Mouse (Mus musculus): Measurements from ENCODE around the gene Msh4. TPM values are rescaled to one million over a fixed set of nuclear protein-coding genes. Genes with fewer than 3 reads are reported as not detected.

Gene Msh4
- polyA plus RNA-seq, 1 experiment, result 0.04 TPM

DNA sequence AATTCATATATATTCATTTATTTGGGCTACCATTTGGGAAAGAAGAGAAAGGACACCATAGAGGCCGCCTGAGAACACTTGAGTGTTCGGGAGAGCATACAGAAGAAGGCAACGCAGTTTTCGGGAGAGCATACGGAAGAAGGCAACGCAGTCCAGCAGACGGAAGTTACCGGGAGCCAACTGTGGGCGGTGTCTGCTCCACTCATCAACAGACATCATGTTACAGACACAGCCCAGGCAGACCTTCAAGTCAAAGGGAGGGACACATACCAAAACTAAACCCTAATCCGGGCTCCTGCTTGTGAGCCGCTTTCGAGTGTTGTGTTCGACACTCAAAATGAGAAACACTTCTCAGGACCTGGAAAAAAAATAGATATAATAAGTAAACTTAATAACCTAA is 35.7 kb upstream of the Msh4 start:
- Histone ChIP-seq H3K4me3 (ENCODE audit: extremely low read depth, insufficient read depth, insufficient read length) (no peak overlapping the region), H3K27me3 (ENCODE audit: control insufficient read depth, insufficient read depth, low read length) (no peaks in the 10 kb centered on the region), H3K36me3 (ENCODE audit: control insufficient read depth, insufficient read depth, low read length) (peaks cover 19% of the 10 kb centered on the region), H3K27ac (ENCODE audit: insufficient read depth, low read length) (no peak overlapping the region), H3K4me1 (ENCODE audit: control insufficient read depth, insufficient read depth, insufficient read length) (no peaks in the 10 kb centered on the region)
- no peak for TF ChIP-seq CTCF (IDR thresholded peaks at IDR 0.05; ENCODE audit: extremely low read depth, insufficient read depth, insufficient read length, insufficient replicate concordance)
- no peak for TF ChIP-seq POLR2A (IDR thresholded peaks at IDR 0.05; ENCODE audit: low read depth, low read length)
- WGBS, result 97% methylated on average over 13 of the region's 13 CpGs
- no peak for DNase-seq (ENCODE audit: low read depth in 1 of 2, low spot score in 2 of 2)

DNA sequence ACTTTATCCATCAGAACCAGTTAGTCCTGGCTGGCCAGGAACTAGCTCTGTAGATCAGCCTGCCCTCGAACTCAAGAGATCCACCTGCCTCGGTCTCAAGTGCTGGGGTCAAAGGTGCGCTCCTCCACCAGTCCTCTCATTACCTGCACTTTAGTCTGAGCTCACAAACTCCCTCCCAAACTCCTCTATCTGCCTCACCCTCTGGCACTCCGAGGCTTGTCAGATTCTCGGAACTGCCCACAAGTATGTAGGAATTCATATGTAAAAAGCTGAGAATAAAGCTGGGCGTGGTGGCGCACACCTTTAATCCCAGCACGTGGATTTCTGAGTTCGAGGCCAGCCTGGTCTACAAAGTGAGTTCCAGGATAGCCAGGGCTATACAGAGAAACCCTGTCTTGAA is 34.5 kb upstream of the Msh4 start:
- 93% methylated on average over 9 of the region's 9 CpGs for WGBS
- no peak for TF ChIP-seq CTCF (IDR thresholded peaks at IDR 0.05; ENCODE audit: extremely low read depth, insufficient read depth, insufficient read length, insufficient replicate concordance)
- TF ChIP-seq POLR2A (IDR thresholded peaks at IDR 0.05; ENCODE audit: low read depth, low read length), result no peak
- no peak overlapping the region for H3K27ac ChIP-seq (ENCODE audit: insufficient read depth, low read length)
- H3K27me3 ChIP-seq (ENCODE audit: control insufficient read depth, insufficient read depth, low read length), result no peaks in the 10 kb centered on the region
- H3K4me3 ChIP-seq (ENCODE audit: extremely low read depth, insufficient read depth, insufficient read length), result no peak overlapping the region
- DNase-seq (ENCODE audit: low read depth in 1 of 2, low spot score in 2 of 2), result no peak
- H3K4me1 ChIP-seq (ENCODE audit: control insufficient read depth, insufficient read depth, insufficient read length), result no peaks in the 10 kb centered on the region
- peaks cover 24% of the 10 kb centered on the region for H3K36me3 ChIP-seq (ENCODE audit: control insufficient read depth, insufficient read depth, low read length)

DNA sequence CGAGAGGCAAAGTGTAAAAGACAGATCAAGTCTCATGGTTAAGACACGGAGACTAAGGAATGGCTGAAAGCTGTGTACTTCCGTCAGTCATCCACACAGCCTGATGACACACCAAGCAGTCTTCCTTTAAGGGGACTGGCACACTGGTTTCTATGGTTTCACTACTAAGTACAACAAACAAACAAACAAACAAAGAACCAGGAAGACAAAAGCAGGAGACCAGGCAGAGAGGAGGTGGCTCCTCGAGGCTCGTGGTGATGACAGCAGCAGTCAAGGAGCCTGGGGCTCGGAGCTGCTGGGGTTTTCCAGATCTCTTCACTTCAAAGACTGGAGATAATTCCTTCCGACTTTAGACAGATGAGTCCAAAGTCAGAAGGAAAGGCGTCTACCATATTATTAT is 34.1 kb upstream of the Msh4 start:
- WGBS, result 89% methylated on average over 8 of the region's 8 CpGs

DNA sequence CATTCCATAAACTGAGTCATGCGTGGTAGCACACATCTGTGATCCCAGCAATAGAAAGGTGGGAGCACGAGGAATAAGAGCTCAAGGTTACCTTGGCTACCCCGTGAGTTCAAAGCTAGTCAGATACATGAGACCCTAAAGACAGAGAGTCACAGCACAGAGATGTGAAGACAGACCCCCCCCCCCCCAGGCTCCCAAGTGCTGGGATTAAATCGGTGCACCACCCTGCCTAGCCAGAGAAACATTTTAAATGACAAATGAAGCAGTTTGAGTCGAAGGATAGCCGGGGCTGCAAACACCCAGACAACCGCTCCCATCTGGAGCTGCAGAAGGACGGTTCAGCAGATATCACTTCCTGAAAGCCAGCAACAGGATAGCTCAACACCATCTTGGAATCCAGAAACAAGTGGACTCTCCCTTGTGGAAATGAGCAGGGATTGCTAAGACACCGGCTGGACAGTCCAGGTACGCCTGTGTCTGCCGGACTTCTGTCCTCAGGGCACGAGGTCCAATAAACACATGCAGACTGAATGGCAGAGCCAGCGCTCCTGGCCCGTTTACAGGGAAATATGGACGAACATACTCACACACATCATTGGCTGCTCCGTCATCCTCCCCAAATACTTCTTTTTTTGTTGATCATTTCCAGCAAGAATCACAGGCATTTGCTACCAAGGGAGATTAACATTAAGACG is 31.3 kb upstream of the Msh4 start:
- H3K4me3 ChIP-seq (ENCODE audit: extremely low read depth, insufficient read depth, insufficient read length), result no peak overlapping the region
- DNase-seq (ENCODE audit: low read depth in 1 of 2, low spot score in 2 of 2), result no peak
- no peaks in the 10 kb centered on the region for H3K4me1 ChIP-seq (ENCODE audit: control insufficient read depth, insufficient read depth, insufficient read length)
- H3K27me3 ChIP-seq (ENCODE audit: control insufficient read depth, insufficient read depth, low read length), result no peaks in the 10 kb centered on the region
- H3K36me3 ChIP-seq (ENCODE audit: control insufficient read depth, insufficient read depth, low read length), result peaks cover 37% of the 10 kb centered on the region
- 95% methylated on average over 17 of the region's 17 CpGs for WGBS
- no peak overlapping the region for H3K27ac ChIP-seq (ENCODE audit: insufficient read depth, low read length)
- TF ChIP-seq POLR2A (IDR thresholded peaks at IDR 0.05; ENCODE audit: low read depth, low read length), result no peak
- no peak for TF ChIP-seq CTCF (IDR thresholded peaks at IDR 0.05; ENCODE audit: extremely low read depth, insufficient read depth, insufficient read length, insufficient replicate concordance)

More for the DNA sequence above, 34.1 kb upstream of the Msh4 start:
- Histone ChIP-seq H3K4me3 (ENCODE audit: extremely low read depth, insufficient read depth, insufficient read length) (no peak overlapping the region), H3K27me3 (ENCODE audit: control insufficient read depth, insufficient read depth, low read length) (no peaks in the 10 kb centered on the region), H3K36me3 (ENCODE audit: control insufficient read depth, insufficient read depth, low read length) (peaks cover 24% of the 10 kb centered on the region), H3K4me1 (ENCODE audit: control insufficient read depth, insufficient read depth, insufficient read length) (no peaks in the 10 kb centered on the region), H3K27ac (ENCODE audit: insufficient read depth, low read length) (no peak overlapping the region)
- DNase-seq (ENCODE audit: low read depth in 1 of 2, low spot score in 2 of 2), result no peak
- no peak for TF ChIP-seq CTCF (IDR thresholded peaks at IDR 0.05; ENCODE audit: extremely low read depth, insufficient read depth, insufficient read length, insufficient replicate concordance)
- TF ChIP-seq POLR2A (IDR thresholded peaks at IDR 0.05; ENCODE audit: low read depth, low read length), result no peak

DNA sequence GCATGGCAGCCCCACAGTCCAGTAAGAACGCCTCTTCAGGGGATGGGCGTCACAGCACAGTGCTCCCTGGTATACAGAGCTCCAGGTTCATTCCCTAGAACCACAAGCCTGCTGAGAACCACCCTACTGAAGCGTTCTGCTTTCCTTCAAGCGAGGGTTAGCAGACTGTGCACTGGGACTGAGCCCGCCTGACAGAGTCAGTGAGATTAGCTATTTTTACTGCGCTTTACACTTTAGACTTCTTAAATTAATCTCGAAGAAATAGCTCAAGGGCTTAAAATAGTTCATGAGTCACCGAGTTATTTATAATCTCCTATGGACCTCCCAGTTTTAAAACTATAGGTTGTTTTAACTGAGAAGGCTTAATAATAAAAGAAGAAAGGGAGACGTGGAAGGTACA is 29.9 kb upstream of the Msh4 start:
- TF ChIP-seq POLR2A (IDR thresholded peaks at IDR 0.05; ENCODE audit: low read depth, low read length) (no peak), CTCF (IDR thresholded peaks at IDR 0.05; ENCODE audit: extremely low read depth, insufficient read depth, insufficient read length, insufficient replicate concordance) (no peak)
- Histone ChIP-seq H3K36me3 (ENCODE audit: control insufficient read depth, insufficient read depth, low read length) (peaks cover 41% of the 10 kb centered on the region), H3K27me3 (ENCODE audit: control insufficient read depth, insufficient read depth, low read length) (no peaks in the 10 kb centered on the region), H3K4me3 (ENCODE audit: extremely low read depth, insufficient read depth, insufficient read length) (no peak overlapping the region), H3K27ac (ENCODE audit: insufficient read depth, low read length) (no peak overlapping the region), H3K4me1 (ENCODE audit: control insufficient read depth, insufficient read depth, insufficient read length) (no peaks in the 10 kb centered on the region)
- WGBS, result 85% methylated on average over 9 of the region's 9 CpGs
- no peak for DNase-seq (ENCODE audit: low read depth in 1 of 2, low spot score in 2 of 2)

DNA sequence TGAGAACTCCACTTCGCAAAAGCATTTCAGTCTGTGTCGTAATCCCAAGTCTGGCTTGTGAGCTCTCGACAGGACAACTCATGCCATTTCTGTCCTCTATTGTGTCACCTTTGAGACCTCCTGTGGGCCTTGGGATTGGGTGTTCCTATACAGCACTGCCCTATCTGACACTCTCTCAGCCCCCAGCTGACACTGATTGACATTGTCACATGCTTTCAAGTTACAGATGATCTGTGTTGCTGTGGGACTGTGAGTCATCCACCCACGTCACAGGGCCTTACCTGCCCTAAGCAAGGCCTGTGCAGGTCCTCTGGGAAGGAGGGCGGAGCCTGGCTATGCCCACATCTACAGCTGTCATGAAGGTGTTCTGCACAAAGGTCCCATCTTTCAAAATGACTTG is 26.5 kb upstream of the Msh4 start:
- TF ChIP-seq CTCF (IDR thresholded peaks at IDR 0.05; ENCODE audit: extremely low read depth, insufficient read depth, insufficient read length, insufficient replicate concordance) (no peak), POLR2A (IDR thresholded peaks at IDR 0.05; ENCODE audit: low read depth, low read length) (no peak)
- Histone ChIP-seq H3K27me3 (ENCODE audit: control insufficient read depth, insufficient read depth, low read length) (no peaks in the 10 kb centered on the region), H3K4me3 (ENCODE audit: extremely low read depth, insufficient read depth, insufficient read length) (no peak overlapping the region), H3K4me1 (ENCODE audit: control insufficient read depth, insufficient read depth, insufficient read length) (no peaks in the 10 kb centered on the region), H3K36me3 (ENCODE audit: control insufficient read depth, insufficient read depth, low read length) (peaks cover 42% of the 10 kb centered on the region), H3K27ac (ENCODE audit: insufficient read depth, low read length) (no peak overlapping the region)
- 89% methylated on average over 5 of the region's 5 CpGs for WGBS
- no peak for DNase-seq (ENCODE audit: low read depth in 1 of 2, low spot score in 2 of 2)

DNA sequence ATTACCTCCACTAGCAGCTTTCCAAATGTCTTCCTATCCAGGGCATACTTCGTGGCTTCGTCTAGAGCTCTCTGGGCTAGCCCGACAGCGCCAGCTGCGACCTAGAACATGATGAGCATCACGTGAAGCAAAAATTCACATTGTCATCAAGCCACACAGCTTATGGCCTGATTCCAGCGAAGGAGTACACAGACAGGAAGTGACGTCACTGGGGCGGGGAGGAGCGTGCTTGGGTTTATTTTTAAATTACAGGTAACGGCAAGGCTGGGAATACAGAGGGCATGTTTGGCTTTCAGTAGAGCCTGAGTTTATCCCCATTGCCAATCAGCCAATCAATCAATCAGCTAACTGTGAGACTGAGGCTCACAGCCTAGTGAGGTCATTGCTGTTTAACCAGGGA is 23.6 kb upstream of the Msh4 start:
- WGBS, result 75% methylated on average over 11 of the region's 11 CpGs
- H3K27ac ChIP-seq (ENCODE audit: insufficient read depth, low read length), result no peak overlapping the region
- DNase-seq (ENCODE audit: low read depth in 1 of 2, low spot score in 2 of 2), result no peak
- no peak overlapping the region for H3K4me3 ChIP-seq (ENCODE audit: extremely low read depth, insufficient read depth, insufficient read length)
- no peak for TF ChIP-seq CTCF (IDR thresholded peaks at IDR 0.05; ENCODE audit: extremely low read depth, insufficient read depth, insufficient read length, insufficient replicate concordance)
- TF ChIP-seq POLR2A (IDR thresholded peaks at IDR 0.05; ENCODE audit: low read depth, low read length), result no peak
- no peaks in the 10 kb centered on the region for H3K27me3 ChIP-seq (ENCODE audit: control insufficient read depth, insufficient read depth, low read length)
- H3K36me3 ChIP-seq (ENCODE audit: control insufficient read depth, insufficient read depth, low read length), result peaks cover 37% of the 10 kb centered on the region
- no peaks in the 10 kb centered on the region for H3K4me1 ChIP-seq (ENCODE audit: control insufficient read depth, insufficient read depth, insufficient read length)
